Mouse (Mus musculus) lung, embryonic 14.5 days (tissue): ENCODE data around the gene Mmp23. TPM values are rescaled to one million over a fixed set of nuclear protein-coding genes. Genes with fewer than 3 reads are reported as not detected.

Source experiments
- ATAC-seq: fragments of 200-750 bp; cut with Nextera tagmentation; 2 replicates; pipeline ENCODE4 v1.8.0; 2017; ENCODE audit warnings: mild to moderate bottlenecking, moderate TSS enrichment, moderate library complexity; ENCODE audit not compliant: insufficient read depth
- DNase-seq: peaks from one replicate; pipeline ENCODE4 v3.0.0-alpha.2; 2015
- H3K27ac ChIP-seq: fragments of 300-500 bp; sonication (generic); 2 replicates; pipeline ENCODE4 v1.5.1; 2014; ENCODE audit warnings: low read depth, mild to moderate bottlenecking, moderate library complexity
- H3K27me3 ChIP-seq: fragments of 300-500 bp; sonication (generic); 2 replicates; pipeline ENCODE4 v1.6.1; 2014; ENCODE audit warnings: low read length, control low read depth; ENCODE audit not compliant: insufficient read depth
- H3K36me3 ChIP-seq: fragments of 300-500 bp; sonication (generic); 2 replicates; pipeline ENCODE4 v1.6.1; 2014; ENCODE audit warnings: control low read depth; ENCODE audit not compliant: insufficient read depth
- H3K4me1 ChIP-seq: fragments of 300-500 bp; sonication (generic); 2 replicates; pipeline ENCODE4 v1.6.1; 2014; ENCODE audit warnings: antibody characterized with exemption, control low read depth; ENCODE audit not compliant: insufficient read depth
- H3K4me2 ChIP-seq: fragments of 300-500 bp; sonication (generic); 2 replicates; pipeline ENCODE4 v1.6.1; 2014; ENCODE audit warnings: mild to moderate bottlenecking
- H3K4me3 ChIP-seq: fragments of 300-500 bp; sonication (generic); 2 replicates; pipeline ENCODE4 v1.5.1; 2014; ENCODE audit warnings: low read depth, low read length
- H3K9ac ChIP-seq: fragments of 300-500 bp; sonication (generic); 2 replicates; pipeline ENCODE4 v1.6.1; 2014
- H3K9me3 ChIP-seq: fragments of 300-500 bp; sonication (generic); 2 replicates; pipeline ENCODE4 v1.6.1; 2016; ENCODE audit warnings: low read depth, low read length, control low read depth
- CTCF ChIP-seq: IDR thresholded peaks from 2 replicates; pipeline ENCODE4 v1.5.1; 2016; ENCODE audit warnings: antibody characterized with exemption, low read depth
- WGBS: fragments of 180-500 bp; shearing (Covaris S2); extraction: QIAGEN DNeasy Blood & Tissue Kit; methylation state at CpG from one replicate; pipeline ENCODE4 v1.1.7; 2014; 5-methylcytosine and 5-hydroxymethylcytosine counted together
- polyA plus RNA-seq: library from polyadenylated mRNA; unstranded; fragments of >200 nt; fragmentation: Nextera tagmentation; extraction: Ambion mirVana; gene quantifications from 2 replicates; pipeline ENCODE4 v1.2.1, GENCODE M21; 2014

Gene Mmp23
- polyA plus RNA-seq, 1 experiment from 2014 or later: 34.8 TPM

DNA sequence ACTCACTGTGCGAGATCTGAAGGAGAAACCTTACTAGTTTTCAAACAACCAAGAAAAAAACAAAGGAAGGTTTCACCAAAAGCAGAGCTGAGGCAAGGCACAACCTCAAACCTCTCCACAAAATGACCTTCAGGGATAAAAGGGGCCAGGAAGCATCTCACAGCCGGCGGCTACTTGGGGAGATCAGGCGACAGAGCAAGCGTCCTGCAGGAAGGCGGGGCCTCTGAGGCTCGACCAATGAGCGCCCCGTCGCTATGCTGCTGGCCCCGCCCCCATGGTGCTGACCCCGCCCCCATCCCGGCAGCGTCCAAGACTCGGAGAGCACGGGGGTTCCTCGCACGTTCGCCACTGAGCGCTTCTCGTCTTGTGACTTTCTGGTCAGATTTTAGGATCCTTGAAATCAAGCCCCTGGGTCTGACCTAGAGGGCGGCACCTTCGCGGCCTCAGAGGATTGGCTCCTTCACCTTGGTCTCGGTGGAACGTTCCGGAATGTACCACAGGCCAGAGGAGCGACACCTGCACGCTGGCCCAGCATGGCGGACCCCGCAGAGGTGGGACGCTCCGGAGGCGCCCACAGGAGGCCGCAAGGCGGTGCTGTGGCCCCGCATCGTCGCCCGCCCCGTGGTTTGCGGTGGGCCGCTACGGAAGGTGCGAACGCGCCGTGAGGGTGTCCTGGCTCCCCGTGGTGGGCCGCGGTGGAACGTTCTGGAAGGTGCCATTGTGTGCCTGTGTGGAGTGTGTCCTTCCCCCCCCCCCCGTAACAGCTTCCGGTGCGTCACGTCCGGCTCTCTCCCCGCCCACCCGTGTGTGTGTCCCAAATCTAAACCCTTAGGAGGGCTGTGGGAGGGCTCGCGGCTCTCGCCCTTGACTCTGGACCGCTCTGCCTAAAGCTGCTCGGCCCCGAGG is 51.8 kb downstream of the Mmp23 start, which contains the start of gene Slc35e2:
Gene Slc35e2 (plus strand): TSS at position 326 of the 906 bp plus-strand sequence.
- under 1% methylated on average over 59 of the region's 65 CpGs for WGBS
- H3K27me3 ChIP-seq: no peaks in the 10 kb centered on the region
- peak; percentile 38 for TF ChIP-seq CTCF
- ATAC-seq (peak; percentile 97), DNase-seq (peak; percentile 95)
- H3K4me2 ChIP-seq: peak within 1 kb of the TSS; percentile 89
- H3K27ac ChIP-seq: peak within 1 kb of the TSS; percentile 99
- H3K9me3 ChIP-seq: no peaks in the 10 kb centered on the region
- H3K4me1 ChIP-seq: 0 out of 2 replicates have a peak, but pooled peaks cover 2% of the 10 kb centered on the region
- H3K4me3 ChIP-seq: peak within 1 kb of the TSS; percentile 98
- H3K9ac ChIP-seq: peak within 1 kb of the TSS; percentile 93
- H3K36me3 ChIP-seq: peaks cover 24% of the 10 kb centered on the region

Other genes with a start within 250 kb of the Mmp23 start
- gene Cfap74, start 244.2 kb downstream of the Mmp23 start, polyA plus RNA-seq: 1.8 TPM in 2 replicates
- gene Tmem52, start 184.3 kb downstream of the Mmp23 start, polyA plus RNA-seq: not detected in 2 replicates
- gene Gnb1, start 162.0 kb downstream of the Mmp23 start, polyA plus RNA-seq: 570 and 585 TPM in 2 replicates
- gene Nadk, start 91.0 kb downstream of the Mmp23 start, polyA plus RNA-seq: 85.0 and 90.5 TPM in 2 replicates
- 9.5 and 9.7 TPM in 2 replicates for gene Slc35e2, start 52.0 kb downstream of the Mmp23 start, polyA plus RNA-seq
- gene Cdk11b, start 28.5 kb downstream of the Mmp23 start, polyA plus RNA-seq: 56.3 and 58.7 TPM in 2 replicates
- gene Gm10563, start 8.0 kb downstream of the Mmp23 start, polyA plus RNA-seq: not detected in 2 replicates
- 22.4 and 24.8 TPM in 2 replicates for gene Mib2, start 15.8 kb upstream of the Mmp23 start, polyA plus RNA-seq
- 2.5 and 2.7 TPM in 2 replicates for gene Fndc10, start 41.0 kb upstream of the Mmp23 start, polyA plus RNA-seq
- gene Ssu72, start 51.4 kb upstream of the Mmp23 start, polyA plus RNA-seq: 153 and 156 TPM in 2 replicates
- 0.41 and 0.86 TPM in 2 replicates for gene Tmem240, start 81.4 kb upstream of the Mmp23 start, polyA plus RNA-seq
- 96.6 and 102 TPM in 2 replicates for gene Atad3a, start 107.7 kb upstream of the Mmp23 start, polyA plus RNA-seq
- gene Vwa1, start 121.3 kb upstream of the Mmp23 start, polyA plus RNA-seq: 8.7 and 8.9 TPM in 2 replicates
- gene Tmem88b, start 132.5 kb upstream of the Mmp23 start, polyA plus RNA-seq: 0.12 and 0.15 TPM in 2 replicates
- gene Ankrd65, start 137.1 kb upstream of the Mmp23 start, polyA plus RNA-seq: not detected in 2 replicates
- 226 and 231 TPM in 2 replicates for gene Mrpl20, start 149.5 kb upstream of the Mmp23 start, polyA plus RNA-seq
- gene Ccnl2, start 159.1 kb upstream of the Mmp23 start, polyA plus RNA-seq: 172 and 174 TPM in 2 replicates
- 124 and 136 TPM in 2 replicates for gene Aurkaip1, start 177.9 kb upstream of the Mmp23 start, polyA plus RNA-seq
- gene Mxra8, start 186.3 kb upstream of the Mmp23 start, polyA plus RNA-seq: 148 and 155 TPM in 2 replicates
- 11.3 and 17.8 TPM in 2 replicates for gene Dvl1, start 194.0 kb upstream of the Mmp23 start, polyA plus RNA-seq
- gene Tas1r3, start 210.0 kb upstream of the Mmp23 start, polyA plus RNA-seq: 0.16 and 0.22 TPM in 2 replicates
- 17.1 and 18.4 TPM in 2 replicates for gene Cptp, start 216.1 kb upstream of the Mmp23 start, polyA plus RNA-seq
- gene Ints11, start 216.2 kb upstream of the Mmp23 start, polyA plus RNA-seq: 83.6 and 84.7 TPM in 2 replicates
- gene Pusl1, start 238.4 kb upstream of the Mmp23 start, polyA plus RNA-seq: 43.6 and 50.9 TPM in 2 replicates
- 17.9 and 20.5 TPM in 2 replicates for gene Acap3, start 238.4 kb upstream of the Mmp23 start, polyA plus RNA-seq